Mouse (Mus musculus): ENCODE results near the gene Homer1. TPM values are rescaled to one million over a fixed set of nuclear protein-coding genes. Genes with fewer than 3 reads are reported as not detected.

Gene Homer1
- polyA plus RNA-seq, 1 experiment, result 27.4 TPM

- no peaks in the 10 kb centered on the region for H3K27me3 ChIP-seq (ENCODE audit: control insufficient read depth, insufficient read depth, low read length, poor library complexity, severe bottlenecking)
- H3K27ac ChIP-seq (ENCODE audit: insufficient read depth, low read length), result no peak overlapping the region
- TF ChIP-seq CTCF (IDR thresholded peaks at IDR 0.05; ENCODE audit: low read depth, low read length), result no peak
- no peak for TF ChIP-seq EP300 (IDR thresholded peaks at IDR 0.05; ENCODE audit: insufficient read depth, low read depth, low read length)
- no peak for TF ChIP-seq POLR2A (IDR thresholded peaks at IDR 0.05; ENCODE audit: insufficient read depth, low read length)
- H3K9me3 ChIP-seq (replicated peaks; ENCODE audit: control insufficient read depth, insufficient read depth, low read length, poor library complexity, severe bottlenecking), result no peaks in the 10 kb centered on the region
- no peaks in the 10 kb centered on the region for H3K4me1 ChIP-seq (ENCODE audit: control insufficient read depth, insufficient read depth, low read length)
- H3K4me3 ChIP-seq (ENCODE audit: low read depth, low read length), result no peak overlapping the region
- H3K36me3 ChIP-seq (ENCODE audit: control insufficient read depth, insufficient read depth, low read length, poor library complexity, severe bottlenecking), result no peaks in the 10 kb centered on the region
- H3K9ac ChIP-seq (ENCODE audit: low read depth, poor library complexity, severe bottlenecking), result no peak overlapping the region
These were observed 129.8 kb downstream of the Homer1 start for GRCm38 (mm10) chr13:93429205-93429604.

- TF ChIP-seq CTCF (IDR thresholded peaks at IDR 0.05; ENCODE audit: low read depth, low read length) (no peak), EP300 (IDR thresholded peaks at IDR 0.05; ENCODE audit: insufficient read depth, low read depth, low read length) (no peak), POLR2A (IDR thresholded peaks at IDR 0.05; ENCODE audit: insufficient read depth, low read length) (no peak)
- Histone ChIP-seq H3K4me3 (ENCODE audit: low read depth, low read length) (no peak overlapping the region), H3K4me1 (ENCODE audit: control insufficient read depth, insufficient read depth, low read length) (no peaks in the 10 kb centered on the region), H3K36me3 (ENCODE audit: control insufficient read depth, insufficient read depth, low read length, poor library complexity, severe bottlenecking) (peaks cover 10% of the 10 kb centered on the region), H3K9ac (ENCODE audit: low read depth, poor library complexity, severe bottlenecking) (no peak overlapping the region), H3K27ac (ENCODE audit: insufficient read depth, low read length) (no peak overlapping the region), H3K9me3 (replicated peaks; ENCODE audit: control insufficient read depth, insufficient read depth, low read length, poor library complexity, severe bottlenecking) (no peaks in the 10 kb centered on the region), H3K27me3 (ENCODE audit: control insufficient read depth, insufficient read depth, low read length, poor library complexity, severe bottlenecking) (no peaks in the 10 kb centered on the region)
These were observed 140.7 kb downstream of the Homer1 start for GRCm38 (mm10) chr13:93440167-93440566.

- Histone ChIP-seq H3K9ac (ENCODE audit: low read depth, poor library complexity, severe bottlenecking) (no peak overlapping the region), H3K27me3 (ENCODE audit: control insufficient read depth, insufficient read depth, low read length, poor library complexity, severe bottlenecking) (no peaks in the 10 kb centered on the region), H3K4me3 (ENCODE audit: low read depth, low read length) (no peak overlapping the region), H3K4me1 (ENCODE audit: control insufficient read depth, insufficient read depth, low read length) (no peaks in the 10 kb centered on the region), H3K27ac (ENCODE audit: insufficient read depth, low read length) (no peak overlapping the region), H3K9me3 (replicated peaks; ENCODE audit: control insufficient read depth, insufficient read depth, low read length, poor library complexity, severe bottlenecking) (no peaks in the 10 kb centered on the region), H3K36me3 (ENCODE audit: control insufficient read depth, insufficient read depth, low read length, poor library complexity, severe bottlenecking) (peaks cover 18% of the 10 kb centered on the region)
- TF ChIP-seq EP300 (IDR thresholded peaks at IDR 0.05; ENCODE audit: insufficient read depth, low read depth, low read length) (no peak), POLR2A (IDR thresholded peaks at IDR 0.05; ENCODE audit: insufficient read depth, low read length) (no peak), CTCF (IDR thresholded peaks at IDR 0.05; ENCODE audit: low read depth, low read length) (no peak)
These were observed 153.8 kb downstream of the Homer1 start for GRCm38 (mm10) chr13:93453275-93453674.

Other genes with a start within 250 kb of the Homer1 start
- 0.04 TPM in 1 of 2 replicates, not detected in the other for gene Cmya5, start 154.9 kb upstream of the Homer1 start, polyA plus RNA-seq (2011; ENCODE audit: insufficient read depth, insufficient read length, low read depth, missing spikeins)
- gene Tent2, start 107.2 kb upstream of the Homer1 start, polyA plus RNA-seq (2011; ENCODE audit: insufficient read depth, insufficient read length, low read depth, missing spikeins), result 100 and 103 TPM in 2 replicates
- gene Jmy, start 200.2 kb downstream of the Homer1 start, polyA plus RNA-seq (2011; ENCODE audit: insufficient read depth, insufficient read length, low read depth, missing spikeins), result 13.0 and 13.4 TPM in 2 replicates

All from ES-Bruce4 (cell line).